Mouse (Mus musculus): ENCODE data around the gene Hjurp.
"Not testable (repeated sequence)": the region's sequence is repeated elsewhere in the genome, so short reads cannot be mapped to it uniquely, and the experiment has no call there.

The Hjurp gene

DNA sequence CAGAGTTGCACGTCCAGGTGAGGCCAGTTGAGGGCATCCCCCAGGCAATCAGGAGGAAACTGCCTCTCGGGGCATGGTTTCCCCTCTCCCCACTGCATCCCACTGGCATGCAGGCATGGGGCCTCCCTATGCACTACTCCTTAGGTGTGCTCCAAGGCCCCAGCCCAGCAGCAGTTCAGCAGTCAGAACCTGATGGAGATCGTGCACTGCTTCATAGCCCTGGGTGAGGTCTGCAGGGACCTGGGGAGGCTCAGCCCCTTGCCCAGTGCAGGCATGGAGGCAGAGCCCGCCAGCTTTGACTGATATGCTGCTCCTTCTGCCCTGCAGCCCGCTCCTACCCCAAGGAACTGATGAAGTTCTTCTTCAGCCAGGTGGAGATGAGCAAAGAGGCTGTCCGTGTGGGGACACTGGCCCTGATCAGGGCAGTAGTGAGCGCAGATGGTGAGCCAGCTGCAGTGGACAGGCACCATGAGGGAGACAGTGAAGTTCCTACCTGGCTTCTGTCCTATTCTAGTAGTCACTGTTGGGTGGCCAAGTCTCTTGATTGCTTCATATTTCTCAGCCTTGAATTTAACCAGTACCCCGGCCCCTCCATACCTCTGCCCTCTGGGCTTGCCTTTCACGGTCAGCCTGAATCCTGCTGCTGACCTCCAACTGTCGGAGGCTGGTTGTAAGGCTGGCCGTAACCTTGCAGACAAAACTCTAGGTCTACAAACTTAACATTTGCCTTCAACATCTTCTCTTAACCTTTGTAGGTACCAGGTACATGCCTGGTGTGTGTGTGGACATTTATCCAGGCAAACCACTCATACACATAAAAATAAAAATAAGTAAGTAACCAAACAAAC lies 42.2 kb downstream of the Hjurp start:
- no peak for DNase-seq

DNA sequence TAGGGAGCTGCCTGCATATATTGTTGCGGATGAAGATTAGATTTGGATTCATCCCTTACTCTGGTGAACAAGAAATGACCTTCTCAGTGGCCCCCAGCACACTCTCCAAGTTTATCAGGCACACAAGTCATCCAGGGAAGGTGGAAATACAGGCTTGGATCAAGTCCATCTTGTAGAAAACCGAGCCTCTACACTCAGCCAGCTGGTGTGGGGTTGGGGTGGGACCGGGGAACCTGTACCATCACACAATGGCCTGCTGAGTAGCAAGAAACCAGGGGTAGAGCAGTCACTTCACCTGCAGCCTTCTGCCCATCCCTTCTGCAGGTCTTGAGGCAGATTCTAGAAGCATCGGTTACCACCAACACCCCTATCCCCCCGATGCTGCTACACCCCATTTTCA lies 42.8 kb downstream of the Hjurp start:
- DNase-seq, result no peak

DNA sequence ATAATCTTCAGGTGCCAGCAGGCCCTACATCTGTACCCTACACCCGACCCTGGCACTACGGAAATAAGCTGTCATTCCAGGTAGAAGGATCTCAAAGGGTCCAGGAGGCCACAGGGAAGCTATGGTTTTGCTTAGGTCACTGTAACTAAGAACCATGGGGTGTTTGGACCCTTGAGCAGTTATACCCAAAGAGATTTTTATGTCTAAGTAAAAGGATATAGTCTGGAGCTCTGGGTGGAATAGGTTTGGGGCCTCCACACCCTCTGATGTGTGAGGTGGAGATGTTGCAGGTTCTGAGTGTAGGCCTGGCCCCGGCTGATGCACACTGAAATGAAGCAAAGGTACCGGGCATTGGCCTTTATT lies 43.2 kb downstream of the Hjurp start:
- no peak for DNase-seq

DNA sequence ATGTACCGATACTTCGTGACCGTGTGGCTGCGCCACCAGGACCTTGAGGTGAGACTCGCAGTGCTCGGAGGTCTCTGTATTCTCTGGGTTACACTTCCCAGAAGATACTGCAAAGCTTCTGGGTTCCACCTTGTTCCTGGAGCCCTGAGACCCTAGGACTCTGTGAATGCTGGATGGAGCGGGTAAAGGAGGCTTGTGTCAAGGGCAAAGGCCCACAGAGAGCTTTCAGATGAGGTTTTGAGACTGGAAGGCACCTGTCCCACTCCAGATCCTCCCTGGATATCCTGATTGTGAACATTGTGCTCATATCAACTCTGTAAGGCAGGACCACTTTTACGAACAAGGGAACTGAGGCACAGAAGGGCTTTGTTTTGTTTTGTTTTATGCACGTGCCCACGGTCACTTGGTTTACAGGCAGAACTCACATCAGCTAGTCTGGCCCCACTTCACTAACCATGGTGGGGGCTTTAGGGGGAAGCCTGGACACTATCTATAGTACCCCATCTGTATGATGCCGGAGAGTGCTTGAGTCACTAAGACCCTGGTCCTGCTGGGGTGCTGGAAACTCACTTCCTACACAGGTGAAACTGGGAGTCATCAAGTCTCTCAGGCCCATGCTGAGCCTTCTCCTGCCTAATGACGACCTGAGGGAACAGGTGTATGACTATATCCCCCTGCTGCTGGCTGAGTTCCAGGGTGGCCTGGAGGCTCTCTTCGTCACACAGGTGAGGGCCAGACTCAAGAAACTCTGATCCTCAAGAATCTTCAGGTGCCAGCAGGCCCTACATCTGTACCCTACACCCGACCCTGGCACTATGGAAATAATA lies 43.8 kb downstream of the Hjurp start:
- DNase-seq, result no peak

DNA sequence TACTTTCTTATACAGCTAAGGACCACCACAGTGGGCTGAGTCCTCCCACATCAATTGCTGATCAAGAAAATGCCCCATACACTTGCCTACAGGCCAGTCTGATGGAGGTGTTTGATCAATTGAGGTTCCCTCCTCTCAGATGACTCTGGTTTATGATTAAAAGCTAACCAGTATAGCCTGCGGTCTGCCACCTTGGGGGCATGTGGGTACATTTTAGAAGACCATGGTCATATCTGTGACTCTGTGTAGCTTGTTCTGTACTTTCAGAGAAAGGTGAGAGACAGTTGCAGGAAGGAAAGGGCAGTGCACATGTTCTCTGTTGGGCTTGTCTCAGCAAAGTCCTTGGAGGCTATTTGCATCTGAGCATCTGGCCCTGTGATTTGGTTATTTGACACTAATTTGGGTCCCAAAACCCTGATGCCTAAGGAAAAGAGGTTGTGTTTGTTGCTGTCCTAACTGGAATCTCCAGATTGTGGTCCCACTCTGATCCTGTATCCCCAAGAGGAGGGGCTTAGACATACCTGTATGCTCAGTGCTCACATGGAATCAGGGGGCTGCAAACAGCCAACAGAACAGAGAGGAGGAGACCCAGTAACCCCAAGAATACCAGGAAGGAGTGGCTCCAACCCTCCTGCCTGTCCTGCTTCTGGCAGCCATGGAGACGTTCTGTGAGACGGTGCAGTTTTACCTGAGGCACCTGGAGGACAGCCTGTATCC lies 44.6 kb downstream of the Hjurp start:
- no peak for DNase-seq

DNA sequence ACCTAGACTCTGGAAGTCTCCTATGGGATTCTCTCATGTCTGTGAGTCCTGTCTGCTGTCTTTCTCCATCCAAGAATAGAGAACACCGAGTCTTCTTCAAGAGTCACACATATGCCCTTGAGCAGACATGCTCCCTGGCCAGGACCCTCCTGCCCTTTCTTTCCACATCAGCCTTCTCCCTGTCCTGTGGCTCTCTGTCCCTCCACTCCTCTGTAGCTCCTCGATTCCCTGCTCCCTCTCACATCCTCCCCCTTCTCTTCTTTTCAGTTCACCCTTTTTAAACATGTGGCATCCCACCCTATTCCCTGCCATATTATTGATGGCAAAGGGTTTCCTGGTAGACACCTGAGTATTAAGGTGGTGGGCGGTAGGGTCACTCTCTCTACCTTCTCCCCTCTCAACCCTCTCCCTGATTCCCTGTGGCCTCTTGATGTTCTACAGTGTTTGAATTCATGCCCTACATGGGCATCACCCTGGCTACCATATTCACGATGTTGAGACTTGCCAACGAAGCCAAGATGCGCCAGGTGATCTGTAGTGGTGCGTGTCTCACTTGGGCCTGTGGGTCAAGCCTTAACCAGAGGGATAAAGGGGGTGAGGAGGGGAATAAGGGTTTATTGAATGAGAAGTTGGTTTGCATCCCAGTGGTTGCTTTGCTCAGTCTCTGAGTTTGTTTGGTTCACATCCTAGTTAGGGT lies 45.5 kb downstream of the Hjurp start:
- no peak for DNase-seq

DNA sequence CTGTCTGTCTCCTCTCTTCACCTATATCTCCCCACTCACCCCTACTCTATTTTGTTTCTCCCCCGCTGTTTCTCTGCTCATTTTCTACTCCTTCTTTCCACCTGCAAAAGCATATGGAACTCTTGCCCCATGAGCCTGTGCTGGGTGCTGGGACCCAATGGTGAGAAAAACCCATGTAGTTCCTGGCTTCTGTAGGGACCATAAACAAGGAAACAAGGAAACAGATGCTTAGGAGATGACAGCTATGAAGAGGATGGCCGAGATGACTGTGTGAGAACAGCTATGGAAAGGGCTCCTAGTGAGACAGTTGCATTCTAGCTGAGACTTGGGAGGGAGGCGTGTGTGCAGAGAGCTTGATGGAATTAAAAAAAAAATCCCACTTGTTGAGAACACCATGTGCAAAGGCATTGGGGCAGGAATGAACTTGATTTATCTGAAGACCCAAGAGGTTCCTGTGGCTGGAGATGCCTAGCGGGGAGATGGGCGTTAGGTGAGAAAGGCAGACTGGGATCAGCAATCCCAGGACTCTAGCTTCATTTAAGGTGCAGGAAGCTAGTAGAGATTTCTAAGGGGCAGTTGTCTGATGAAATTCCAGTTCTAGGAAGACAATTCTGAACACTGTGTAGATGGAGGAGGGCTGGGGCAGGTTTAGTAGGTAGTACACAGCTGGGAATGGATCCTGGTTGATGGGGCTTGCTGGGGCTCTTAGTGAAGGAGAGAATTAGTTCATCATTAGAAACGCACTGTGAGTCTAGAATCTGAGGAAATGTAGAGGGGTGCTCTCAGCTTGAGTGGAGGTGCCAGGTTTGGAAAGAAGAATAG lies 46.2 kb downstream of the Hjurp start:
- DNase-seq, result no peak

DNA sequence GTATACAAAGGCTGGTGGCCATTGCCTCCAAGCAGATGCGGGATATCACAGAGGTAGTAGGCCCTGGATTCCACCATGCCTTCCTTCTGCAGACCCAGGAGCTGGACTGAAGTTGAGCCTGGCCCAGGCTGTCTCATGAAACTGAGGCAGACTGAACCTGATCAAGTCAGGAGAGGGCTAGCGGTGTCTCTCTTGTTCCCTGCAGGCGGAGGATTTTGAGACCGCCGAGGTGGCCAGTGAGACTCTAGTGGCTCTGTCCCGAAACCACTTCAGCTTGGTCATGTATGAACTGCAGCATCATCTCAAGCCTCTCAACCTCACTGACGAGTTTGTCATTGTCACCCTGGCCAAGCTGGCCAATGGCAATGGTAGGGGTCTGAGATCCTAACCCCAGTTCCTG lies 47.0 kb downstream of the Hjurp start:
- no peak for DNase-seq

DNA sequence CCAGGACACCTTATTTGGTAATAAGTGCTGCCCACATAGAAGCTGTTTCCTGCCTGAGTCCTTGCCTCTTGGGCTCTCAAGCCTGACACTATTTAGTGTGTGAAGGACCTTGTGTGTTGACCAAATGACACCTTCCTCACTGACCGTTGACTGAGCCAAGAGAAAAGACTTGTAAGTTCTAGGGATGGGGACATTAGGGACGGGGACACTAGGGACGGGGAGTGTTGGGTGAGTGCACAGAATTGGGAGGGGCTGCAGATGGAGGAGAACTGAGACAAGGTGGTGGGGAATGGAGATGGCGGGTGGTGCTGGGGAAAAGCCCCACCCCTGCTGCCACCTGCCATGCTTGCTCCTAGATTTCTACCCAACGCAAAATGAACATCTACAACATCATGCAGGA lies 47.4 kb downstream of the Hjurp start:
- no peak for DNase-seq

DNA sequence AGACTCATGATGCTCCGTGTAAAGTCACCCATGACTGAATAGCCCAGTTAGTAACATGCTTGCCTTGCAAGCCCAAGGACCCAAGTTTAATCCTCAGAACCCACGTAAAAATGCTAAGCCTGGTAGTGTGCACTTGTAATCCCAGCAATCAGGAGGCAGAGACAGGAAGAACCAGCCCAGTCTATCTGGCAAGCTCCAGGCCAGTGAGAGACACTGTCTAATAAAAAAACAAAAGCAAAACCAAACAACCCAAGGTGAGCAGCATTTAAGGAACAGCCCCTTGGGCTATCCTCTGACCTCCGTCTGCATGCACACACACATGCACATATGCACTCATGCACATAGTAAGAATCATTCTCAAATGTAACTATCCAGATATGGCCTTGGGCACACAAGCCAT lies 47.9 kb downstream of the Hjurp start:
- DNase-seq, result no peak

DNA sequence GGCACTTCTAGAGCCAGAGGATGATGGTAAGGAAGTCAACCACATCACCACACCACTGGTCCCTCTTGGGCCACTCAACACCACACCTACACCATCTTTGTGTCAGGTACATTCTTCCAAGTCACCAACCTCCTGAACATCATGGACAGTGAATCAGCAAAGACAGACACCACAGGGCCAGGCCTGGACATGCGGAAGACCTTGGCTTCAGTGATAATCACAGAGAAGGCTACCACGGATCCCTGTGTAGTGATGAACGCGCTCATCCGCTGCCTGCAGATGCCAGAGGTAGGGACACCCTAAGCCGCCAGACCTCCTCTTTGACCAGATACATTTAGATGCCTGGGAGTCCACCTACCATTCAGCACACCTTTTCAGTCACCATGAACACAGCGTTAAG lies 49.3 kb downstream of the Hjurp start:
- DNase-seq, result no peak

DNA sequence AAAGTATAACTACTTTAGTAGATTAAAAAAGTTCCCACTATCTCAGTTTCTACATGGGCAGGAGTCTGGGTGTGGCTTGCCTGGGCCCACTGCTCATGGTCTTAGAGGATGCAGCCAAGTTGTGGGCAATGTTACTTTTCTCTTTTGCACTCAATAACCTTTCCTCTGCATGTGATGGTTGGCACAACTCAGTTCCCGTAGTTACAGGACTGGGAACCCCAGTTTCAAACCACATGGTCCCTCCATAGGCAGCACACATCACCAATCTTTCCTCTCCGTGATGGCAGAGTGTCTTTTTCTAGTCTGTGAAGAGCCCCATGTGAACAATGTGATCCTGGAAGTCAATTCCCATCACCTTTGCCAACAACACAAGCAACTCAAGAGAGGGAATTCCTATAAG lies 50.0 kb downstream of the Hjurp start:
- no peak for DNase-seq

DNA sequence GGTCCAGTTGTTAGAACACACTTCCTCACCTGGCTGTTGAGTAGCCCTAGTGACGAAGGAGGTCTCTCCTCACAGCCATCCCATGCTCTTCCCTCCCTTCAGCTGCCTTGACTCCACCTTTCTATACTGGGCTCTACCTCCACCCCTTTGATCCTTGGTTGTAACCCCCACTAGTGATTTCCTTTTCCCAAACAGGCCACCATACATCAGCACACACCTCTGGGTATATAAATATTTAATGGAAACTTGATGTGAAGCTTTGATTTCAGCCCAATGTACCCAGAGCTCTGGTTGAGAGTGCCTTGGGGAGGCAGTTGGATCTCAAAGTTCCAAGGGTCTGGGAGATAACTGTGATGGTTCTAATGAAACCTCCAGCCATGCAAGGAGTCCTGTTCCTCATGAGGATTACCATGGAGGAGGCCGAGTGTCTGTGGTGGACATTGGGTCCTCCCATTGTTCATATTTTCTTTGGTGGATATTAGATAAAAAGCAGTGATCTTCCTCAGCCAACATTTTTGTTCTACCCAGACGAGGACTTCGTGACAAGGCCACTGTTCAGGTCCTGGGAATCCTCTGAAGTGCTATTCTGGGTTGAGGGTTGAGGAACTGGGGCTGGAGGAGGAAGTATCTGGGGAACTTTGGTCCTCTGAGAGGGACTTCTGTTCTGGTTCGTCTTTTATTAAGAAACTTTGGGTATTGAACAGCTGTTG lies 50.6 kb downstream of the Hjurp start, which contains the start of gene Mroh2a:
Gene Mroh2a, plus strand, starts transcription at position 317 of the 710 bp plus-strand sequence.
- no peak for DNase-seq

DNA sequence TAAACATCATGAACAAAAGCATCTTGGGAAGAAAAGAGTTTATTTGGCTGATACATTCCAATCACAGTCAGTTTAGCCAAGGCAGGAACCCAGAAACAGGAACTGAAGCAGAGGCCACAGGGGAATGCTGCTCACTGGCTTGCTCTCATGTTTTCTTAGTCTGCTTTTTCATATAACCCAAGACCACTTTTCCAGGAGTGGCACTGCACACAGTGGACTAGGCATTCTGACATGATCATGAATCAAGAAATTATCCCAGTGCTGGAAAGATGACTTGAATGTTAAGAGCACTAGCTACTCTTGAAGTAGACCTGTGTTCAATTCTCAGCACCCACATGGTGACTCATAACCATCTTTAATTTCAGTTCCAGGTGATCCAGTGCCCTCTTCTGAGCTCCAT lies 51.7 kb downstream of the Hjurp start:
- DNase-seq, result no peak

DNA sequence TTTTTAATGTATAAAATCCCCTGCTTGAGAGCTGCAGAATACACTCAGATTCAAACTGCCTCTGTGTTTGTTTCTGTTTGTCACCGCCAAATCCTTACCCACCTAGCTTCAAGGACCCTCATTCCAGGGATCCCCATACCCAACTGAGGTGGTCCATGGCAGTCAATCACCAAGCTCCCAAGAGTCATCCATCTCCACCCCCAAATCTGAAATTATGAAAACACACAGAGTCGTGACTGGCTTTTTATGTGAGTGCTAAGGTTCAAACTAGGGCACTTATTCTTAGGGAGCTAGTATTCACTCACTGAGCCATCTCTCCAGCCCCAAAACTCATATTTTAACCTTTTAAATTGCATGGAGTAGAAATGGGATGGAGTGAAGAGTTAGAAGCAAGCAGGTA lies 52.1 kb downstream of the Hjurp start:
- DNase-seq, result not testable (repeated sequence)

DNA sequence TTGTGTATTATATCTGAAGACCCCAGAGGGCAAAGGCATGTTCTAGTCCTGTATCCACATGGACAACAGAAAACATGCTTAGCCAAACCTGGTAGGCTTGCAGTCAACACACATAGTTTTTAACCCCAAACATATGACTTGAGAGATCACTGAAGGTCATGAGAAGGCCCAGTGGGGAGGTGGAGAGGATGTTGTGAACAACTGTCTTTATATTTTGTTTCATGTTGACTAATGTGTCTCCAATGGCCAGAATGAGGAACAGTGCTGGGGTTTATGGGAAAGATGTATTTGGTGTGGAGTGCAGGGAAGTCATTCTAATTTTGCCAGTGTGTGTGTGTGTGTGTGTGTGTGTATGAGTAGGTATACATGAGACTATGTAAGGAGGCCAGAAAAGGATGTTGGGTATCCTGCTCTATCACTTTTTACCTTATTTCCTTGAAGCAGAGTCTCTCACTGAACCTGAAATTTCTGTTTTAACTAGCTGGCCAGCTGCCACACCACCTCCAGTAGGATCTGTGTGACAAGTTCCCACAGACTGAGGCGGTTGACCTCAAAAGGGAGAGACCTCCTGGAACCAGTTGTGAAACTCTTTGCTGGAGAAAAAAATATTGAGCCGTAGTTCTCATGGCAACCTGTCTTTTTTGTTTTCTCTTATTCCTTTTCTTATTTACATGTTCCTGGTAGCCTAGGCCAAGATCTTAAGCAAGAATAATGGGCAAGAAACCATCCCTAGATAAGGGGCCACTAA lies 53.2 kb downstream of the Hjurp start:
- peak; percentile 46 for DNase-seq

DNA sequence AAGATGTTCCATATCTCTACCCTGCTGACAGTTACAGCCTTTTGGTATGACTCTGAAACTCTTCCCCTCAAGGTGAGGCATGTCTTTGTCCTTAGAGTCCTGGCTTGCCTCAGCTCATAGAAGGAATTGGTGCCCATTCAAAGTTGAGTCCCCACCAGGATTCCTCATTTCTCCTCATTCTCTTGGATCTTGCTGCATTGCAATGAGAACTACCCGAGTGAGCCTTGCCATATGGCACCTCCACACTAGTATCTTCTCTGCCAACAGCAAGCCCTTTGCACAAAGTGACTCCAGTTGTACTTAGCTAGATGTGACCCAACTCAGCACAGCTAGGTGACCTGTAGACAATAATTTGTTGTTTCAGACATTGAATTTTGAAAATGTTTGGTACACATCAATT lies 53.8 kb downstream of the Hjurp start:
- DNase-seq, result no peak

DNA sequence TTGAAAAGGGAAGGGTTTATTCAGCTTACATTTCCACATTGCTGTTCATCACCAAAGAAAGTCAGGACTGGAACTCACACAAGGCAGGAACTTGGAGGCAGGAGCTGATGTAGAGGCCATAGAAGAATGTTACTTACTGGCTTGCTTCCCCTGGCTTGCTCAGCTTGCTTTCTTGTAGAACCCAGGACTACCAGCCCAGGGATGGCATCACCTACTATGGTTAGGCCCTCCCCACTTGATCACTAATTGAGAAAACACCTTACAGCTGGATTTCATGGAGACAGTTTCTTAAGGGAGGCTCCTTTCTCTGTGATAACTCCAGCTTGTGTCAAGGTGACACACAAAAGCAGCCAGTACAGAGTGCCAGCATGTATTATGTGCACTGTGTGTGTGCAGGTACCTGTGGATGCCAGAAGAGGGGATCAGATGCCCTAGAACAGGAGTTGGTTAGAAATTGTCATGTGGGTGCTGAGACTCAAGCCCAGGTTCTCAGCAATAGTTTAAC lies 54.4 kb downstream of the Hjurp start:
- DNase-seq, result not testable (repeated sequence)

DNA sequence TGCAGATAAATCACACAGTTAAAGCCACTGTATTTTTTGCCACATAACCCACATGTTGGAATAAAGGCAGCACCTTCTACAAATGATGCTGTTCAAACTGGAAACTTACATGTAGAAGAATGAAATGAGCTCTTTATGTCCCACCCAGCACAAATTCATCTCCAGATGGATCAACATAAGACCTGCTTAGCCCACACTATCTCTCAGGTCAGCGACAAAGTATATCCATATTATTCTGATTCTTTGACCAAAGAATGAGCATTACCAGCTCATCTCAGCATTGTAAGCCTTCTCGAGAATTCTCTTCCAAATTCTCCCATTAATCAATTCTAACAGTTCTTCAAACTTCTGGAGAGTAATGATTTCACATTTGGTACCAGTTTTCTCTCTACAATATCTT lies 55.2 kb downstream of the Hjurp start:
- no peak for DNase-seq

DNA sequence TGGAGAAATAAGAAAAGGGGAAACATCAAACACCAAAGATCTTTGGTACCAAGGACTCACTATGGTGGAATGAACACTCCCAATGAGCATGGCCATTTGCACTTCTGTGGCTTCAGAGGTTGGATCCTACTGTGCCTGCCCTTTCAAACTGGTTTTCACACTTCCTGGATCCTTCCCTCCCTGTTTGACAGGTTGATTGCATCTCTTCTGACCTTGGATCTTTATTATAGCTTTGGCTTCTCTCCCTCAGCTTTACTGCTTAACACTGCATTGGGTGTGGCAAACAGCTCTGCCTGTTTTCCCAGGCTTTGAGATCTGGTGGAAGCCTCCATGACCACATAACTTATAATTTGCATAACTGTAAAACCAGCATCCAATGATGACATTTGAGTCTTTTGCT lies 57.1 kb downstream of the Hjurp start:
- peak; percentile 20 for DNase-seq

All from kidney, adult 9 months (tissue).